Mouse (Mus musculus) right cerebral cortex, postnatal 25 days (tissue): ENCODE data around the gene Derl2.

Experiments
- DNase-seq: peaks from one replicate; pipeline ENCODE4 v3.0.0; 2022

Derl2 gene

DNA sequence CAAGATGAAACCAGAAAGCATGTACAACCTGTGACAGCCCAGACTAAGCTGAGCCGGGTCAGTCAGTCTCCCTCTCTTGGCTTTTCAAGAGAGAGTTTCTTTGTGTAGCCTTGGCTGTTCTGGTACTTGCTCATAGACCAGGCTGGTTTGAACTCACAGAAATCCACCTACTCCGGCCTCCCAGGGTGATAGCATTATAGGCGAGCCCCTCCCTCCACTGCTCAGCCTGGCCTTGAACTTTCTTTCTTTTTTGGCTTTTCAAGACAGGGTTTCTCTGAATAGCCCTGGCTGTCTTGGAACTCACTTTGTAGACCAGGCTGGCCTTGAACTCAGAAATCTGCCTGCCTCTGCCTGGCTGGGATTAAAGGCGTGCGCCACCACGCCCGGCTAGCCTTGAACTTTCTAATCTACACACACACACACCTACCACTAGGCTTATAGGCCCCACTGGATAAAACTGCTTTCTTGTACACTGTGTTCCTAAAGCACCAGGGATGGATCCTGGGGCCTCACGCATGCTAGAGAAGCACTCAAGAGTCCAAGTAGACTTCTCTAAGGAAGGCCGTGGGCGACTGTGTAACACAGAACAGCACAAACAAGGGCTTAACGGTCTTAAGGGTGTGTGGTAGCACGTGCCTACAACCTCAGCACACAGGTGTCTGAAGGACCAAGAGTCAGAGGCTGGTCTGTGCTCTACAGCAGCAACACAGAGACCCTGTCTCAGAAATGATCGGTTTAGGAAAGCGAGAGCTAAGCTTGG is 38.7 kb downstream of the Derl2 start:
- no peak for DNase-seq

GRCm38 (mm10) chr11:70980232-70980631 is 39.4 kb downstream of the Derl2 start:
- no peak for DNase-seq

GRCm38 (mm10) chr11:70977293-70977692 is 42.3 kb downstream of the Derl2 start:
- no peak for DNase-seq

- DNase-seq, result peak; percentile 17
Measured at GRCm38 (mm10) chr11:70975193-70975592, 44.4 kb downstream of the Derl2 start.

GRCm38 (mm10) chr11:70973947-70974346 is 45.7 kb downstream of the Derl2 start:
- no peak for DNase-seq

DNA sequence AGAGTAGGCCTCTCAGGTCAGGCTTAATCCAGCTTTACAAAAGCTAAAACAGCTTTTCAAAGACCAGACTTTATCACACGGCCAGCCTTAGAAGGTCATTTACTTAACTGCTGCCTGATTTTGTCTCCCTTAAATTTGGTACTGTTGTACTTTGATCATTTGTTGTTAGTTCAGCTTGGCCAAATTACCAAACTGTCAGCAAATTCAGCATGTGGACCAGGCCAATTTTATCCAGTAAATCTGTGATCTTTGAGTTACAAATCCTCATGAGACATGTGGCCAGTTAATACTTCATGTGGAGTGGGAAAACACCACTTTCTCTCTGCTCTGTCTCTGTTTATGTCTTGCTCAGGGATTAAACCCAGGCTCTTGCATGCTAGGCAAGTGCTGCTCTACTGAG is 47.1 kb downstream of the Derl2 start:
- DNase-seq, result no peak

DNA sequence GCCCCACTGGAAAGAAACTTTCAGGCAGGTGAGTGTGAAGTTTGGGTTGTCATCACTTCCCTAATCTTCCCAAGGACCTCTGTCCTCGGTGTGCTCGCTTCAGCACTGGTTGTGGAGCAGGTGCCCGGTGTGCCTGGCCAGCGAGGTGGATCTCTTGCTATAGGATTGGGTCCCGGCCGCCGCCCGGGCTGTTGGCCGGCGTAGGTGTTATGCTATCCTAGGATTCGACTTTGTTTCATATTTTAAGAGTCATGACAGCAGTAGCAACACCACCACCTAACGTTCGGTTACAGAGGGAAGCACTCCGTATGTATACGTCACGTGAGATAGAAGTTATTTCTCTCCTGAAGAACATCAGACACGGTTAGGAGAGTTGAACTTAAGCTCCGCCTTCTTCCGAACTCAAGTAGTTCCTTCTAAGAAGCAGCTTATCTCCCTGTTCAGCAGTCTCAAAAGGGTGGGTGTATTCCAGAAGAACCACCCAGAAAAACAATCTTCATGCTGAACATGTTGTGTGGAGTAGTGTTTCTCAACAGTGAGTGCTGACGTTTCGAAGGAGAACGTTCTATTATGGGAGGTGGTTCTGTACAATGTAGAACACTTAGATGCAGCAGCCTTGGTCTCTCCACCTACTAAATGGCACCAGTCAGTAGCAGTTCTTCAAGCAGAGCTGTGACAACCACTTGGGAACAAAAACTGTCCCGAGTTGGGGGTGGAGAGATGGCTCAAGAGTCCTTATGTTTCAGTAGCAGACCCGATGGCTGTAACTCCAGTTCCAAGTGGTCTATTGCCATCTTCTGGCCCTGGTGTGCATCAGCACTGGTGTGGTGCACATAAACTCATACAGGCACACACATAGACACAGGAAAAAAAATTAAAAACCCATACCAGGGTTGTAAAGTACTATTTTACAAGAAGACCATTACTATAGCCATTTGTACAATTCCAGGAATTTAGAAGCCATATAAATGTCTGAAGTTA is 48.8 kb downstream of the Derl2 start:
- no peak for DNase-seq

- peak; percentile 91 for DNase-seq
Measured at GRCm38 (mm10) chr11:70969821-70970559, 49.7 kb downstream of the Derl2 start, which contains the start of the genes Nup88 and Rpain. Gene Nup88, minus strand, starts transcription at chr11:70969973. Gene Rpain, plus strand, starts transcription at chr11:70970213.

DNA sequence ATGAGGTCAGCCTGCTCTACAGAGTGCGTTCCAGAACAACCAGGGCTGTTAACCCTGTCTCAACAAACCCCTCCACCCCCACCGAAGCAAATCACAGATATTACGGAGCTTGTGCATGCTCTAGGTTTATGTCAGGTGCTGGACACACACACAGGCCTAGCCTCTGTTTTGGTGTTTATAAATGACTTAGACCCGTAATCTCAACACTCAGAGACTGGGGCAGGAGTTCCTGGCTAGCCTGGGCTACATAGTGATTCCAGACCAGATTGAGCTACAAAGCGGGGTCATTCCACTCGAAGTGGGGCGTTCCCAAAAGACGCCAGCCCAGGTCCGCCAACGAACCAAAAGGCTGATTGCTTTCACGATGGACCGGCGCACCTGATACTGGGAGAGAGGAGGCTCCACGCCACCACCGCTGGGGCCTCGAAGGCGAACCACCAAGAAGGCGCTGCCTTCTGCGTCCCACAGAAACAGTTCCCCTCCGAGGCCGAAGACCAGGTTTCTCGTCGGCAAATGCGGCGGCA is 50.3 kb downstream of the Derl2 start:
- DNase-seq, result no peak

DNA sequence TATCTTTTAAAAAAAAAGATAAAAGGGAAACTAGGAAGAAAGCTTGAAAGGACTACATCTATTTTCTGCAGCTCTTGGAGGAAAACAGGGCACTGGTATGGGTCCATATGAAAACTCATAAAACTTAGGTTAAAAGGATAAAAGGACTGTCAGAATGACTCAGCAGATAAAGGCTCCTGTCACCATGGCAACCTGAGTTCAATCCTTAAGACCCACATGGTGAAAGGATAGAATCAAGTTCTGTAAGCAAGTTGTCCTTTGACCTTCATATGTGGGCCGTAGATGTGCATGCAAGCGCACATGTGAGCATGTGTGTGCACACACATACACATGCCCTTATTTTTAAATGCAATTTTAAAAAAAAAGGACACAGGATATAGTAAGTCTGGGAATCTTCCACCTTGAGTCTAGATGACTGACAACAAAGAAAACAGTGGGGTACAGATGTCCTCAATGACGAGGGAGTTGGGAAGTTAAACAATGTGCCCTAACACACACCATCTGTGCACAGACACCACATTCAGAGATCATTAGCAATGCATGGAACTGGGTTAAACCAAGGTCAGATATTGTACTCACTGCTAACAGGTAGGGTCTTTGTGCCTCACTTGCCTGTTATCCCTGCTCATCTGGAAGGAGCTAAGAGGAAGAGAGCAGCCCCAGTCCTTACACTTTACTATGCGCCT is 55.3 kb downstream of the Derl2 start:
- no peak for DNase-seq

DNA sequence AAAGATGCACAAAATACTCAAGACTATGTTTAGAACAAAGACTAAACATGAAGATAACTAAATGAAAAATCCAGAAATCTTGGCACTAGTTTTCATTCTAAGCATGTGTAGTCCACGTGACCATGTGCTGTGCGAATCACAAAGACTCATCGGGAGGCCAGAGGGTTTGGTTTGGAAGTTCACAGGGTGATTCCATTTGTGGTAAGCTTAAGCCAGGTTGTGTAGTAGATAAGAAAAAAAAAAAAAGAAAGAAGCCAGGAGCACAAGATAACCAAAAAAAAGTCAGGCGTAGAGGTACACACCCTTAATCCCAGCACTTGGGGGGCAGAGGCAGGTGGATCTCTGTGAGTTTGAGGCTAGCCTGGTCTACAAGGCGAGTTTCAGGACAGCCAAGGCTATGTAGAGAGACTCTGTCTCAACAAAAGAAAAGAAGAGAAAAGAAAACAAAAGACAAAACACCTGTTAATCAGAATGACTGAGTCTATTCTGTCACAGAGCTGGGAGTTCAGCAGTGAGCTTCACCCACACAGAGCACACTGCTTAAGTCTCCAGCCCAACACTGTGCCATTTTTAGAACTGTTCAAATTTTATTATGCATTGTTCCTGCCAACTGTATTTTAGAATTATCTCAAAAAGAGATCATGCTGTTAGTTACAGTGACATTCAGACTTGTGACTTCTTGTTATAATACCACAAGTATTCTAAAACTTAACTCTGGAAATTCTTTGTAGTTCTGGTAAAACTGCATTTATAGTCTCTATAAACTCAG is 58.7 kb downstream of the Derl2 start:
- DNase-seq, result no peak
